Mouse (Mus musculus) bone marrow macrophage, adult 2 months (primary cell): ENCODE results near the gene Prox2. TPM values are rescaled to one million over a fixed set of nuclear protein-coding genes. Genes with fewer than 3 reads are reported as not detected.

ENCODE experiments used
- H3K27ac ChIP-seq: 2 replicates; pipeline ENCODE4 v1.5.1; 2012; ENCODE audit warnings: low read depth, low read length; ENCODE audit not compliant: insufficient read depth
- H3K4me1 ChIP-seq: 2 replicates; pipeline ENCODE4 v1.6.1; 2012; ENCODE audit warnings: low read length; ENCODE audit not compliant: control insufficient read depth, insufficient read depth
- H3K4me3 ChIP-seq: 2 replicates; pipeline ENCODE4 v1.5.1; 2012; ENCODE audit warnings: mild to moderate bottlenecking, low read length, moderate library complexity; ENCODE audit not compliant: insufficient read depth
- CTCF ChIP-seq: IDR thresholded peaks from 2 replicates; pipeline ENCODE4 v1.5.1; 2012; ENCODE audit warnings: low read depth, mild to moderate bottlenecking, low read length, moderate library complexity
- POLR2A ChIP-seq: IDR thresholded peaks from 2 replicates; pipeline ENCODE4 v1.6.1; 2012; ENCODE audit warnings: mild to moderate bottlenecking, low read depth, low read length, borderline replicate concordance
- polyA plus RNA-seq: library from polyadenylated mRNA; stranded (reverse); fragments of >200 nt; gene quantifications from 2 replicates; pipeline ENCODE4 v1.2.4, GENCODE M21; 2012; ENCODE audit not compliant: missing spikeins, insufficient read depth, insufficient read length

The Prox2 gene
- polyA plus RNA-seq, 1 experiment = 1.4 TPM

DNA sequence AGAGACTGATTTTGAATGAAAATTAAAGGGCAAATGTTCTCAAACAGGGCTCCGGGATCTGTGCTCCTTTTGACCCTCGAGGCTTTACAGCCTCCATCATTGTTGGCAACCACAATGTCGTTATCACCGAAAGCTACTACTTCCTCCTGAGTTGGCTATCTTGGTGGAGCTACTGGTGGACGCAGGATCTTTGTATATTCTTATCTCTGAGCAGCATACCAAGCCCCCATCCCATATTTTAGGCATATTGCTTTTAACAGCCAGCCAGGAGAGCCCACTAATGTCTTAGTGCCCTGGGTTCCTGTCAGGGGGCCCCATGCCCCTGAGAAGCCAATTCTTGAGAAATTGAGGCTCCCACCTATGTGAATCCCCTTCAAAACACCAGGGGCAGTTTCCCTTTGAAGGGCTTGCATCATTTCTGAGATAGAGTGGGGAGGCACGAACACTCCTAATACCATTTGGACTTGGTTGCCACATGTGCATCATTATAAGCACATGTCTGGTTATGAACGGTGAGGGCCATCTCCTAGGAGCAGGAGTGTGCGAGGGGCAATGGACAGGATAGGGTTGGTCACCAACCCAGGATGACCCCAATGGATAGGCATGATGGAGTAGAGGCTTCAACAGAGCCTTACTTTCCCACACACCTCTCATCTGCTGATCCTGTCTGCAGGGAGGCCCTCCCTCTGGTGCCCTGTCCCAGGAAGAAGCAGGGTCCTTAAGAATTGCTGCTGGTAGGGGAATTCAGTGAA lies 23.7 kb upstream of the Prox2 start:
- Histone ChIP-seq H3K27ac (no peak overlapping the region), H3K4me3 (no peak overlapping the region), H3K4me1 (peaks cover 10% of the 10 kb centered on the region)
- TF ChIP-seq POLR2A = no peak
- no peak for TF ChIP-seq CTCF

DNA sequence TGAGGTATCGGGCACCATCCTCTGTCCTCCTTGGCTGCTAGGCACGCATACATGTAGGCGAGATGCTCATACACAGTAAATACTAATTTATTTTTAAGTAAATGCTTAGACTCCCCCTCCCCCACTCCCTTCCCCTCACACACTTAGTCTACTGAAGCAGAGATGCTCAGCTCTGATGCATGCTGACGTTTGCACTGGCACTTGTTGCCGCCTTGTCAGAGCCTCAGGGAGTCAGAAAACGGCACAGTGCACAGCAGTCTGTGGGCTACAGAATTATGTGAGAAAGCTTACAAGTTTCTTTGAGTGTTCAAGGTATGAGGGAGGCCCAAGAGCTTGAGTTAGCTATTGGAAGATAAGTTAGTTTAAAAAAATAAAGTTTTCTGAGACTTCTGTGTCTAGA lies 20.8 kb upstream of the Prox2 start:
- Histone ChIP-seq H3K4me3 (no peak overlapping the region), H3K4me1 (peaks cover 23% of the 10 kb centered on the region), H3K27ac (no peak overlapping the region)
- TF ChIP-seq CTCF (no peak), POLR2A (no peak)

DNA sequence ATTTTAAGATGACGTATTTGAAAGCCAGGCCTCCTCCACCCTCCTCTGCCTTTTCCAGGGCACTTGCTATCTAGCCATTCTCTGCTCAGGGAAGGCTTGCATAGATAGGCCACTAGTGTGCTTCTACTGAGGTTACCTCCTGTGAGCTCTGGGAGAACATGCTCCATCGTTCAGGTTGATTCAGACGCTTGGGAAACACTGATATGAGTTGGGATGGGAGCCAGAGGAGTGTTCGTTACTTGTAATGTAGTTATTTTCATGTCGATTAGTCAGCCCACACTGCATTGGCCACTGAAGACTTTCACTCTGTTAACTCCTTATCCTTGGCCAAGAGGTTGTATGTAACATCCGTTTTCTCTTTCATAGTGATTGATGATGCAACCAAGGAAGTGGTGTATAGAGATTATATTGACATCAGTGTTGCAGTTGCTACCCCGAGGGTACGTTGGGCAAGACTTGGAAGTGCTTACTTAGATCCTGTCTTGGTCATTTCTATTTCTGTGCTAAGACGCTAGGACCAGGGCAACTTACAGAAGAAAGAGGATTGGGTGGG lies 18.9 kb upstream of the Prox2 start:
- TF ChIP-seq POLR2A (no peak), CTCF (no peak)
- H3K4me1 ChIP-seq = peaks cover 24% of the 10 kb centered on the region
- H3K4me3 ChIP-seq = no peak overlapping the region
- H3K27ac ChIP-seq = peak overlapping the region; percentile 30; the same call in 1 of the 2 replicates

DNA sequence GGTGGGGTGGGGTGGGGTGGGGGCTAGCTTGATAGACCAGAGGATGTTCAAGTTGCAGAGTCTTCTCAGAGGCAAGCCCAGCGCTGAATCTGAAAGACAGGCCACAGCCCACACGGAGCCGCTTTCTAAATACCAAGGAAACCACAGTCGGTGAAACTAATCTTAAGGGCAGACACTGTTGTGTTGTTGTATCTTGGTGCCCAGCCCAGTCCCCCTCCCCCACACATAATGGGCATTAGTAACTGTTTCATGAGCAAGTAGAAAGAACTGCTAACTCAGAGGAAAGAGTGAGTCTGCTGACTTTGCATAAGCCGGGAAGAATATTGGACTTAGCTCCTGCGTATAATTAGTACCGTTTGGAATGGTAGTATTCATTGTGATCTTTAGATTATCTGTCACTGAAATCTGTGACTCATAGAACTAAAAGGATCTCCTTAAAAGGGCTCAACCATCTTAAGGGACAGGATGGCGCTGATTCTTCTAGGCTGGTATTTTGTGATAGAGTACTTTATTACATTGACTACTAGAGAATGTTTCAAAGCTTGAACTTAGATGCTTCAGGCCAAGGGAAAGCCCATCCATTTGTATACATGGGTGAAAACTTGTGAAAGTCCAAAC lies 16.5 kb upstream of the Prox2 start:
- TF ChIP-seq CTCF (no peak), POLR2A (no peak)
- Histone ChIP-seq H3K4me3 (no peak overlapping the region), H3K4me1 (peaks cover 43% of the 10 kb centered on the region), H3K27ac (no peak overlapping the region)

DNA sequence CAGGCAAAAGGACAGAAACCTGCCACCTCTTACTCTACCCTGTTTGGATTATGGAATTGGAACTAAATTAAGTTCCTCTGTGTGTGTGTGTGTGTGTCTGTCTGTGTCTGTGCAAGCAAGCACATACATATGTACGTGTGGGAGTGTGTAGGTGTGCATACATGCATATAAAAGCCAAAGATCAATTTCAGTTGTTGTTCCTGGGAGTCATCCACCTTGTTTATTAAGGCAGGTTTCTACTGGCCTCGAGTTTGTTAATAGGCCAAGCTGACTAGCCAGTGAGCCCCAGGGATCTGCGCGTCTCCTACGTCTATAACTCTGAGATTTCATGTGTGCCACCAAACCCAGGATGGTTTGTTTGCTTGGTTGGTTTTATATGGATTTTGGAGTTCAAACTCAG lies 14.2 kb upstream of the Prox2 start:
- TF ChIP-seq CTCF = no peak
- TF ChIP-seq POLR2A = no peak
- H3K4me3 ChIP-seq = no peak overlapping the region
- H3K27ac ChIP-seq = no peak overlapping the region
- peaks cover 39% of the 10 kb centered on the region for H3K4me1 ChIP-seq

DNA sequence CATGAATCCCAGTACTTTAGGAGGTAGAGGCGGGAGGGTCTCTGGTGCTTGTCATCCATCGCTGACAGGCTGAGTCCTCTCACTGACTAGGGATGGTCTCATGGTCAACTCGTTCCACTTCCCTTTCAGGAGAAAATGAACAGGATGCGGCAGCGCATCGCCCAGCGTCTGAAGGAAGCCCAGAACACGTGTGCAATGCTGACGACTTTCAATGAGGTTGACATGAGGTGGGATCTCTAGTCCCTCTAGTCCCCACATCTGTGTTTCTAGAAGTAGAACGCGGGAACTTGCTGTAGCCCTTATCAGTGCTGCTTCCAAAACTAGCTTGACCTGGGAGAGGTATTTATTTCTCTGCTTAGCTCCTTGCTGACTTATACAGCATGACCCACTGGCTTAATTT lies 13.1 kb upstream of the Prox2 start:
- Histone ChIP-seq H3K4me3 (no peak overlapping the region), H3K4me1 (peaks cover 33% of the 10 kb centered on the region), H3K27ac (peak overlapping the region; percentile 68)
- TF ChIP-seq CTCF (no peak), POLR2A (no peak)

DNA sequence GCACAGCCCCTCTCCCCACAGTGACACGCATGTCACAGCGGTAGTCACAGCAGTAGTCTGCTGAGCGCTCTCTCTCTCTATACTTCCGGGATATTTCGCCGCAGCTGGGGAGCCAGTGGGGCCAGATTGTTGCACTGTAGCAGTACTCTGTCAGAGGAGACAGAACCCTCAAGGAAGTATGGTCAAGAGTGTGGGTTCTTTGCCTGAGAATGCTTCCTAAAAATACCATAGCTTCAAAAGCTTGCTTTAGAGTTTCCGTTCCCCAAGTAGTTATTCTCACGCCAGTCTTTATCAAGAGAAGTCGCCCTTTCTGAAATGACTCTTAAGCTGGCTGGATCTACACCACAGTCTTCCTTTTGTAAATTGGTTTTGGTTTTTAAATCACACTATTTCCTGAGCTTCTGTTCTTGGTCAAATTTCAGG lies 12.6 kb upstream of the Prox2 start:
- H3K27ac ChIP-seq = peak overlapping the region; percentile 68
- H3K4me3 ChIP-seq = peak overlapping the region; percentile 24
- peaks cover 27% of the 10 kb centered on the region for H3K4me1 ChIP-seq
- TF ChIP-seq POLR2A (no peak), CTCF (no peak)

DNA sequence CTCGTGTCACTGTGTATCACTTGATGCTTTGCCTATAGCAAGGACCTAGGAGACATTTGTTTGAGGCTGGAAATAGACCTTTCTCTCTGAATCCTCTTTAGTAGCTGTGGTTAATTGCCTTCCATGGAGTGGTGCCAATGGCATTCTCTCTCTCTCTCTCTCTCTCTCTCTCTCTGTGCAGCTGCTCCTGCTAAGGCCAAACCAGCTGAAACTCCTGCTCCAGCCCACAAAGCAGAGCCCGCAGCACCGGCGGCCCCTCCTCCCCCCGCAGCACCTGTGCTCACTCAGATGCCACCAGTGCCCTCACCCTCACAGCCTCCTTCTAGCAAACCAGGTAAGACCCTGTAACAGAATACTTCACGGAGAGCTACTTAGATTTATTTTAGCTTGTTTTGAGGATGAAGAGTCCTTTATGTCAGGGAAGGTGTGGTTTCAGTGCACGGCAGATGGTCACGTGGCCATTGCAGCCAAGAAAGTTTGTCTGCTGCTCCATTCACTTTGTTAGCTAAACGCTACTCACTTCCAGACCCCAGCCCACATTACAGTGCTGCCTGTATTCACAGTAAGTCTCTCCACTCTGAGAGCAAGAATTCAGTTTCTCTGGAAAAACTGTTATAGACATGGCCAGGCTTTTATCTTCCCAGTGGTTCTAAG lies 11.4 kb upstream of the Prox2 start:
- TF ChIP-seq CTCF (no peak), POLR2A (no peak)
- Histone ChIP-seq H3K27ac (no peak overlapping the region), H3K4me1 (peaks cover 24% of the 10 kb centered on the region), H3K4me3 (no peak overlapping the region)

DNA sequence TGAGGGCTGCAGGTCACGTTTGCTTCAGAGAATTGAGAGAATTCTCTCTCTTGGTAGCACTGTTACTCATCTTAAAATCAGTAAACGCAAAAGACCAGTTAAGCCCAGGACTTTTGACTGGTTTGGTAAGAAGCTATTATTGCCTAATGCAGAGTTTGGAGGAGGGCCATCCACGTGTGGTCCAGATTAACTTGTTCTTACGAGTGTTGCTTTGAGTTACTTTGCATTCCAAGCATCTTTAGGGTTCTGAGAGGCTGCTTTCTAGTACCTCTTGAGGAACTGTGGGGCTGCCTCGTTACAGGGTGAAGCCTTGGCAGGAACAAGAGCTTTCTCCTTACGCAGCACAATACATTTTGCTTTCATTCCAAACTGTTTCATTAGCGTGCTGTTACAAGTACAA lies 5.1 kb upstream of the Prox2 start:
- TF ChIP-seq POLR2A (no peak), CTCF (no peak)
- Histone ChIP-seq H3K27ac (no peak overlapping the region), H3K4me1 (peaks cover 16% of the 10 kb centered on the region), H3K4me3 (no peak overlapping the region)

DNA sequence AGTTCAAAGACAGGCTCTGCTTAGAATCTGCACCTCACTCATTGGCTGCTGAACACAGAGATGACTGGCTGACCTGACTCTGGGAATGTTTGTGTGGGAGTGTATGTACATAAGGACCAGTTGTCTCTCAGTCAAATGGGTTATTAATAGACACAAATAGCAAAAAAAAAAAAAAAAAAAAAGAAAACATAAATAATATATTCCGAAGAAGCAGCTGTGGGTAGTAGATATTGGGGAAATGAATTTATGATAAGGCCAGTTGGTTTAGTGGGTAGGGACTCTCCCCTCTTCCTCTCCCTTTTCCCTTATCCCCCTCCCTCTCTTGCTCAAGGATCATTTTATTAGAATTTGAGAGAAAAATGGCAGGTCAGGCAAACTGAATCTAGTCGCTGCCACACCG lies 3.4 kb upstream of the Prox2 start:
- peaks cover 28% of the 10 kb centered on the region for H3K4me1 ChIP-seq
- no peak overlapping the region for H3K4me3 ChIP-seq
- no peak overlapping the region for H3K27ac ChIP-seq
- TF ChIP-seq POLR2A (no peak), CTCF (no peak)
